Mouse (Mus musculus) hindbrain, embryonic 16.5 days (tissue): ENCODE measurements around the gene Tmem116. TPM values are rescaled to one million over a fixed set of nuclear protein-coding genes. Genes with fewer than 3 reads are reported as not detected.

Source experiments
- ATAC-seq: fragments of 200-750 bp; cut with Nextera tagmentation; 2 replicates; pipeline ENCODE4 v1.8.0; 2017; ENCODE audit warnings: moderate TSS enrichment, moderate library complexity
- H3K27ac ChIP-seq: fragments of 300-500 bp; sonication (generic); 2 replicates; pipeline ENCODE4 v1.5.1; 2014; ENCODE audit warnings: low read depth, mild to moderate bottlenecking, control low read depth, low read length, moderate library complexity
- H3K27me3 ChIP-seq: fragments of 300-500 bp; sonication (generic); replicated peaks from 2 replicates; pipeline ENCODE4 v1.6.1; 2014; ENCODE audit warnings: low read length; ENCODE audit not compliant: control insufficient read depth, insufficient read depth
- H3K36me3 ChIP-seq: fragments of 300-500 bp; sonication (generic); 2 replicates; pipeline ENCODE4 v1.6.1; 2014; ENCODE audit warnings: mild to moderate bottlenecking, low read length, moderate library complexity, mixed read lengths; ENCODE audit not compliant: control insufficient read depth, insufficient read depth
- H3K4me1 ChIP-seq: fragments of 300-500 bp; sonication (generic); 2 replicates; pipeline ENCODE4 v1.6.1; 2014; ENCODE audit warnings: low read depth, low read length; ENCODE audit not compliant: control insufficient read depth, insufficient read depth
- H3K4me2 ChIP-seq: fragments of 300-500 bp; sonication (generic); 2 replicates; pipeline ENCODE4 v1.6.1; 2014; ENCODE audit warnings: mild to moderate bottlenecking, low read length, control low read depth, moderate library complexity
- H3K4me3 ChIP-seq: fragments of 300-500 bp; sonication (generic); 2 replicates; pipeline ENCODE4 v1.5.1; 2014; ENCODE audit warnings: mild to moderate bottlenecking, low read length, control low read depth, moderate library complexity
- H3K9ac ChIP-seq: fragments of 300-500 bp; sonication (generic); 2 replicates; pipeline ENCODE4 v1.6.1; 2014; ENCODE audit warnings: low read depth, mild to moderate bottlenecking, control low read depth, low read length, moderate library complexity
- H3K9me3 ChIP-seq: fragments of 300-500 bp; sonication (generic); 2 replicates; pipeline ENCODE4 v1.6.1; 2014; ENCODE audit warnings: mild to moderate bottlenecking, low read length, moderate library complexity; ENCODE audit not compliant: control insufficient read depth
- WGBS: fragments of 180-500 bp; shearing (Covaris S2); extraction: QIAGEN DNeasy Blood & Tissue Kit; methylation state at CpG from one replicate; pipeline ENCODE4 v1.1.7; 2014; 5-methylcytosine and 5-hydroxymethylcytosine counted together
- polyA plus RNA-seq: library from polyadenylated mRNA; unstranded; fragments of >200 nt; fragmentation: Nextera tagmentation; extraction: Ambion mirVana; gene quantifications from 2 replicates; pipeline ENCODE4 v1.2.1, GENCODE M21; 2015

Tmem116 gene
- polyA plus RNA-seq, 1 experiment from 2014 or later = 2.3 TPM

DNA sequence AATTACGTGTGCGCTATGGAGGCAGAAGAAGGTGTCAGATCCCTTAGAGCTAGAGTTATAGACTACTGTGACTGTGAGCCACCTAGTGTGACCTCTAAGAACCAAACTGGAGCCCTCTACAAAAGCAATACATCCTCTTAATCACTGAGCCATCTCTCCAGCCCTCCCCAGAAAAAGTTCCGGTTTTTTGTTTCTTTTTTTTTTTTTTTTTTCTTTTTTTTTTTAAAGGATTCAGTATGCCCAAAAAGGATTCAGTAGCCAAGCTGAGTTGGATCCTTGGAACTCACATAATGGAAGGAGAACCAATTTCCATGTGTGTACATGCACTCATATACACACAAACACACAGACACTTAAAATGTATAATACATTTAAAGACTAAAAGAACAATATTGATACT is 91.7 kb downstream of the Tmem116 start:
- no peak for ATAC-seq
- no peaks in the 10 kb centered on the region for H3K9me3 ChIP-seq
- no peaks in the 10 kb centered on the region for H3K27me3 ChIP-seq
- H3K4me2 ChIP-seq = no peak overlapping the region
- no peak overlapping the region for H3K27ac ChIP-seq
- peaks cover 27% of the 10 kb centered on the region for H3K4me1 ChIP-seq
- 87% methylated on average over 3 of the region's 3 CpGs for WGBS
- no peak overlapping the region for H3K9ac ChIP-seq
- H3K4me3 ChIP-seq = no peak overlapping the region
- H3K36me3 ChIP-seq = no peaks in the 10 kb centered on the region

DNA sequence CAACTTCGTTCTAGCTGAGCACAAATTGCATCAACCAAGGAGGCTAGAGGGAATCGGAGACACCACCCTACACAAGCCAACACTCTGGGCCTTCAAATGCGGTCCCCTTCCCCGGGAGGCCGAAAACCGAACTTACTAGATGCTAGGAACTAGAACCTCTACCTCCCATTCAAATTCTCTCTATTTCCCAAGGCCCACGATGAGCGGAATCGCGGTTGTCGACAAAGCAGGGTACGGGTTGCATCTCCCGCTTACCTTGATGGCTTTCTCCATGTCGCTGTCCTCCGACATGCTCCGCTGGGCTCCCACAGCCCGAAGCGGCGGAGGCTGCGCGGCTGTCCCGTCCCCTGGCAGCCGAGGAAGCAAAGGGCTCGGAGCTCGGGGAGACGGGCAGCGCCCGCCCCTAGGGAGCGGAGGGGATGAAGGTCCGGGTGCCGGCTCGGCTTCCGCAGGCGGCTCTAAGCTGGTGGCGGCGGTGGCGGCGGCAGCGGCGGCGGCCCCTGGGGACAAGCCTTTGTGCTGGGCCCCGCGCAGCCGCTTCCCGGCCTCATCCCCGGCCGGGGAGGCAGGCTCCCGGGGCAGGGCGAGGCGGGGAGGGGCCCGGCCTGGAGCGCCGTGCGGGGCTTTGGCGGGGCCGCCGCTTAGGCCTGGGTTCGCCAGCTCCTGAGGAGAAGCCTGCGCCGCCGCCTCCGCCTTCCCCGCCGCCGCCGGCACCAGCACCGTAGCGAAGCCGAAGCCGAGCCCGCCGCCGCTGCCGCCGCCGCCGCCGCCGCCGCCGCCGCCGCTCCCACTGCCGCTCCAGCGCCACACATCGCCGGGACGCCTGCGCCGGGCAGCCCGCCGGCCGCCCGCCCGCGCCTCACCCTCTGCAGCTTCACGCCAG is 93.5 kb downstream of the Tmem116 start, which contains the start of the genes Adam1a and Gm42878:
Gene Adam1a (minus strand): TSS at position 573 of the 883 bp plus-strand sequence.
Gene Gm42878 (minus strand): TSS at position 573 of the 883 bp plus-strand sequence.
- no peaks in the 10 kb centered on the region for H3K9me3 ChIP-seq
- peak; percentile 62 for ATAC-seq
- no peaks in the 10 kb centered on the region for H3K27me3 ChIP-seq
- peaks cover 27% of the 10 kb centered on the region for H3K4me1 ChIP-seq
- H3K36me3 ChIP-seq = no peaks in the 10 kb centered on the region
- H3K4me2 ChIP-seq = peak within 1 kb of the TSS; percentile 96
- peak within 1 kb of the TSS; percentile 99 for H3K27ac ChIP-seq
- H3K4me3 ChIP-seq = peak within 1 kb of the TSS; percentile 74
- H3K9ac ChIP-seq = peak within 1 kb of the TSS; percentile 86
- WGBS = 1% methylated on average over 53 of the region's 97 CpGs

DNA sequence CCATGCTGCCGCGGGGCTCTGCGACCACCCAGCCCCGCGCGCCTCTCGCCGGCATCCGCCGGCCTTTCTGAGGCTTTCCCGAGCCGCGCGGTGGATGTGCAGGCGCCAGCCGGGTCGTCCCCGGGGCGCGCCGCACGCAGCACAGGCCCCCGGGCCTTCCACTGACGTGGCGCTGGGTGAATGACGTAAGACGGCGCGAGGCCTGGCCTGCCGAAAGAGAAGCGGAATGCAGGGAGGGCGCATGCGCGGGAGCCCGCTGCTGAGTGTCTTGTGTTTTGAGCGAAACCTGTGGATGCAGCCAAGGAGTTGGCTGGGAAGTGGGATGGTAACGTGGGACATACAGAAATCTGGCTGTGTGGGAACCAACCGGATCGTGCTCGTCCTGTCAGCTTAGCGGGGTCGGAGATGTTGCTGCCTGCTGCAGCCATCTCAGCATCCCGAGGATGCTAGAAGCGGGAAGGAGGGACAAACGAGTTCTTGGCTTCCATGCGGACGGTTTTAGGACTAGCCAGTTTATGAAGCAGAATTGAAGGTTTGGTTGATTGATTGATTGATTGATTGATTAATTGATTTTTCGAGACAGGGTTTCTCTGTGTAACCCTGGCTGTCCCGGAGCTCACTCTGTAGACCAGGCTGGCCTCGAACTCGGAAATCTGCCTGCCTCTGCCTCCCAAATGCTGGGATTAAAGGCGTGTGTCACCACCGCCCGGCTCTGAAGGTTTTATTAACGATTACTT is 94.3 kb downstream of the Tmem116 start, which contains the start of gene Mapkapk5:
Gene Mapkapk5 (minus strand): TSS at position 113 of the 737 bp plus-strand sequence.
- Histone ChIP-seq H3K4me1 (peaks cover 27% of the 10 kb centered on the region), H3K27me3 (no peaks in the 10 kb centered on the region), H3K4me3 (peak within 1 kb of the TSS; percentile 74), H3K4me2 (peak within 1 kb of the TSS; percentile 96), H3K9me3 (no peaks in the 10 kb centered on the region), H3K9ac (peak within 1 kb of the TSS; percentile 86), H3K27ac (peak within 1 kb of the TSS; percentile 99), H3K36me3 (no peaks in the 10 kb centered on the region)
- ATAC-seq = peak; percentile 94
- WGBS = 2% methylated on average over 45 of the region's 55 CpGs

DNA sequence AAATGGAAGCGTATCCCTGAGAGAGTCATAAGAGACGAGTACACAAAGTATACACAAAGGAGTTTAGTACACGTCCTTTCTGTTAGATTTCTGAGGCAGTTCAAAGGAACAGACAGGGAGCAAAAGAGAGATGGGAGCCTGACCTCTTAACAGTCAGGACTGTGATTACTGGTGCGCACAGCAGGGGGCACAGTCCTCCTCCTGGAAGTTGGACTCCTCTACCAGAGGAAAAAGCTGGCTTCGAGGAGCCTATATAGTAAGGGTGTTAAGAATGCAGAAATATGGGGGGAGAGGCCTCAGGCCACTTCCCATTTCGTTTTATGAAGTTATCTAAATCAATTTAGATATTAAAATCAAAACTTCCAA is 94.8 kb downstream of the Tmem116 start:
- Histone ChIP-seq H3K27me3 (no peaks in the 10 kb centered on the region), H3K27ac (no peak overlapping the region; the same call in 1 of the 2 replicates), H3K4me2 (peak overlapping the region; percentile 77), H3K36me3 (no peaks in the 10 kb centered on the region), H3K9me3 (no peaks in the 10 kb centered on the region), H3K4me1 (peaks cover 27% of the 10 kb centered on the region), H3K9ac (peak overlapping the region; percentile 86), H3K4me3 (peak overlapping the region; percentile 74)
- WGBS = 43% methylated on average over 6 of the region's 6 CpGs
- peak; percentile 16; the same call in 1 of the 2 replicates for ATAC-seq

DNA sequence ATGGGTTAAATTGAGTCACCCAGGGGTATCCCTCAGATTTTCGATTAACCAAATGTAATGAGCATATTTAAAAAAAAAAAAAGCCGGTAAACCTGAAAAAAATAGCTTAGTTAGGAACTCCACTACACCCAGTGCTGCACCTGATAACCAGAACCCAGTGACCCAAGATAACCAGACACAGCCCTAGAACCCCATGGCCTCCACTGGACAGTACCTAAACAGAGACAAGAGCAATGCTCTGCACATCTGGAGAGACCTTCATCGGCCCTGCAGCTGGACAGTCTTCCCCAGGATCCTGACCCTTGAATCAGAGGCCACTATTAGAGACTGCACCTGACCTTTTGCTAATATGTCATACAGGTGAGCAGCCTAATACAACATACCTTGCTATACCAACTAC is 95.4 kb downstream of the Tmem116 start:
- 95% methylated on average over 3 of the region's 3 CpGs for WGBS
- H3K4me2 ChIP-seq = no peak overlapping the region
- no peaks in the 10 kb centered on the region for H3K9me3 ChIP-seq
- H3K9ac ChIP-seq = no peak overlapping the region
- no peak for ATAC-seq
- H3K36me3 ChIP-seq = no peaks in the 10 kb centered on the region
- H3K4me1 ChIP-seq = peaks cover 27% of the 10 kb centered on the region
- H3K27me3 ChIP-seq = no peaks in the 10 kb centered on the region
- H3K27ac ChIP-seq = no peak overlapping the region
- H3K4me3 ChIP-seq = no peak overlapping the region

DNA sequence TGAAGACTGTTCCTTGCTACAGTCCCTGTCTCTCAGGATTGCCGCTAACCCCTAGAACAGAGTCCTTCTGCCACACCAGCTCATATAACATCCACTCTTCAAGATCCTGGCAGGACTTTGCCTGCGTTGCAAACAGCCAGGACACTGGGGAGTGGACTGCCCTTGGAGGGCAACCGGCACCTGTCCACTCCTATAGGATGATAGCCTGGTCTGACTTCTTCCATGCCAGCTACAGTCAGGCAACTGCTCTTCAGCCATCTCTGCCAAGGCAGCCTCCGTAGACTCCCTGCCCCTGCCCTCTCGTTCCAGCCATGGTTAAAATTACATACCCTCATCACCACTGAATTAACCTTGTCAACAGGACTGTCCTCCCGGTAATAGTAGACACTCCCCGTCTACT is 97.5 kb downstream of the Tmem116 start:
- Histone ChIP-seq H3K4me1 (peaks cover 11% of the 10 kb centered on the region), H3K27ac (no peak overlapping the region), H3K4me3 (no peak overlapping the region), H3K36me3 (no peaks in the 10 kb centered on the region), H3K4me2 (no peak overlapping the region), H3K9ac (no peak overlapping the region), H3K27me3 (no peaks in the 10 kb centered on the region), H3K9me3 (no peaks in the 10 kb centered on the region)
- WGBS = 88% methylated on average over 7 of the region's 7 CpGs
- no peak for ATAC-seq

DNA sequence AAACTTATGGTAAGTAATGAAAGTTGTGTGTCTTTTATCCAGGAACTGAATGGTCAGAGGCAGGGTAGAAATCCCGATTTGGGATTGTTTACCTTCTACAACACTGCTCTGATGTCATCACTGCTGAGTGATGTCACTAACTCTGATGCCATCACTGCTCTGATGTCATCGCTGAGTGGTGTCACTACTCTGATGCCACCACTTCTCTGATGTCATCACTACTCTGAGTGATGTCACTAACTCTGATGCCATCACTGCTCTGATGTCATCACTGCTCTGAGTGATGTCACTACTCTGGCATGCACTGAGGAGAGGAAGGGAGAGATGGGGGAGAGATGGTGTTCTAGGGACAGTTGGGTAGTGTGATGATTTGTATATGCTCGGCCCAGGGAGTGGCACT is 110.7 kb downstream of the Tmem116 start:
- H3K9me3 ChIP-seq = no peaks in the 10 kb centered on the region
- no peak overlapping the region for H3K9ac ChIP-seq
- 88% methylated on average over 3 of the region's 3 CpGs for WGBS
- H3K27ac ChIP-seq = no peak overlapping the region
- H3K27me3 ChIP-seq = no peaks in the 10 kb centered on the region
- H3K4me1 ChIP-seq = no peaks in the 10 kb centered on the region
- no peak for ATAC-seq
- no peaks in the 10 kb centered on the region for H3K36me3 ChIP-seq
- H3K4me3 ChIP-seq = no peak overlapping the region
- no peak overlapping the region for H3K4me2 ChIP-seq

DNA sequence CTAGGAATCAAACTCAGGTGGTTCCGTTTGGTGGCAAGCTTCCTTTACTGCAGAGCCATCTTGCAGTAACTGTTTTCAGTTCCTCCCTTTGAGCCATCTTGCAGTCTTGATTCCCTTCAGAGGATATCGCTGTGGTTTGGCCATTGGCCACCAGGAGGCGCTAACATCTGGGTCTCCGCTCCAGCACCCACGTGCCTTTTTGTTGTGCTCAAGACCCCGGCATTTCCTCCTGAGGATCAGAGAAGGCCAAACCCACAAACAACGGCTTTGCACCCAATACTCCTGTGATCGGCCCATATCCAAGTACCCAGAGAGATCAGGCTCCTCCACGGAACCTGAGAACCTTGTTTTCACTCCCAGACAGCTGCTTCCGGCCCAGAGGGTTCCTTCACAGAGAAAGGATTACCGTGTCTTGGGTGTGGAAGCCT is 112.8 kb downstream of the Tmem116 start:
- H3K4me3 ChIP-seq = no peak overlapping the region
- no peaks in the 10 kb centered on the region for H3K9me3 ChIP-seq
- peaks cover 3% of the 10 kb centered on the region; the same call in 1 of the 2 replicates for H3K36me3 ChIP-seq
- H3K9ac ChIP-seq = no peak overlapping the region
- whole genome bisulfite sequencing = 18% methylated on average over 11 of the region's 11 CpGs
- H3K4me1 ChIP-seq = no peaks in the 10 kb centered on the region
- peak overlapping the region; percentile 33; the same call in 1 of the 2 replicates for H3K4me2 ChIP-seq
- H3K27me3 ChIP-seq = no peaks in the 10 kb centered on the region
- no peak for ATAC-seq
- no peak overlapping the region for H3K27ac ChIP-seq
